Mouse (Mus musculus) cortical plate, adult 2 months (tissue): ENCODE data around the gene Tmem100.

Experiments
- CTCF ChIP-seq: fragments of 200-500 bp; IDR thresholded peaks from 2 replicates; pipeline ENCODE4 v1.5.1; 2011; ENCODE audit warnings: mild to moderate bottlenecking, control low read depth, low read length; ENCODE audit not compliant: insufficient read depth; ENCODE audit errors: extremely low read depth
- POLR2A ChIP-seq: fragments of 200-500 bp; IDR thresholded peaks from 2 replicates; pipeline ENCODE4 v1.6.1; 2011; ENCODE audit warnings: mild to moderate bottlenecking, low read length, control low read depth; ENCODE audit not compliant: insufficient read depth; ENCODE audit errors: extremely low read depth

DNA sequence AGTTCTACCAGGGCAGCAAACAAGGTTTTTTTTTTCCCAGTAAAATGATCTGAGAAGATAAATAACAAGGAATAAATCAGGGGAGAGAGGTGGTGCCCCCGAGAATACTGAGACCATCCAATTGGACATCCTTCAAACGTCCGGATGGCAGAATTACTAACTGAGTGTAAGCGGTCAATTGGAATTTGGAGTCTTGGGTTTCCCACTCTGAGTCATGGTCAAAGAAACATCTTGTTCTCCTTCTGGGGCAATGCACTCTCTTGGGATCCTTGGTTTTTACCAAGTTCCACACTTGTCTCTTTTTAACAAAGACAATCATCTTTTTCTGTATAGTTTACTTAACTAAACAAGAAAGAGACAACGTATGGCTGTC lies 3.4 kb upstream of the Tmem100 start:
- TF ChIP-seq POLR2A (no peak), CTCF (no peak)
